Mouse (Mus musculus): ENCODE data around the gene Fcrlb. TPM values are rescaled to one million over a fixed set of nuclear protein-coding genes. Genes with fewer than 3 reads are reported as not detected.

The Fcrlb gene
- total RNA-seq, 2 experiments from 2014 or later: not detected

GRCm38 (mm10) chr1:170900799-170901467 is 11.8 kb downstream of the Fcrlb start:
- TF ChIP-seq CTCF (IDR thresholded peaks at IDR 0.05): peak; percentile 76
- H3K27ac ChIP-seq: no peak overlapping the region
- intact Hi-C loops (cut with DNase I): loop anchor here (2.0 kb wide), 1 partner anchor 96 kb away; no protein-coding TSS in a partner anchor
- no peak for DNase-seq
- peak overlapping the region; percentile 56 for H3K4me3 ChIP-seq

- intact Hi-C loops (cut with DNase I): no loop called here
- TF ChIP-seq CTCF (IDR thresholded peaks at IDR 0.05): no peak
- H3K27ac ChIP-seq: no peak overlapping the region
Observed at GRCm38 (mm10) chr1:170898413-170899075, 14.2 kb downstream of the Fcrlb start.

GRCm38 (mm10) chr1:170896651-170897281 is 16.0 kb downstream of the Fcrlb start:
- TF ChIP-seq CTCF (IDR thresholded peaks at IDR 0.05): no peak
- no peak overlapping the region for H3K27ac ChIP-seq
- intact Hi-C loops (cut with DNase I): no loop called here

More at GRCm38 (mm10) chr1:170898413-170899075, 14.2 kb downstream of the Fcrlb start:
- no peak for DNase-seq
- H3K4me3 ChIP-seq: no peak overlapping the region

GRCm38 (mm10) chr1:170894603-170895602 is 17.8 kb downstream of the Fcrlb start:
- Histone ChIP-seq H3K27ac (no peak overlapping the region), H3K4me3 (no peak overlapping the region)
- DNase-seq: no peak
- TF ChIP-seq CTCF (IDR thresholded peaks at IDR 0.05): peak; percentile 73
- intact Hi-C loops (cut with DNase I): no loop called here

More at GRCm38 (mm10) chr1:170896651-170897281, 16.0 kb downstream of the Fcrlb start:
- no peak overlapping the region for H3K4me3 ChIP-seq
- DNase-seq: no peak

GRCm38 (mm10) chr1:170892279-170892678 is 20.5 kb downstream of the Fcrlb start:
- intact Hi-C loops (cut with DNase I): no loop called here
- TF ChIP-seq CTCF (IDR thresholded peaks at IDR 0.05): no peak

GRCm38 (mm10) chr1:170891646-170892045 is 21.1 kb downstream of the Fcrlb start:
- no peak for DNase-seq
- intact Hi-C loops (cut with DNase I): no loop called here
- TF ChIP-seq CTCF (IDR thresholded peaks at IDR 0.05): no peak
- no peak overlapping the region for H3K4me3 ChIP-seq
- H3K27ac ChIP-seq: no peak overlapping the region

More at GRCm38 (mm10) chr1:170892279-170892678, 20.5 kb downstream of the Fcrlb start:
- Histone ChIP-seq H3K27ac (no peak overlapping the region), H3K4me3 (no peak overlapping the region)
- no peak for DNase-seq

GRCm38 (mm10) chr1:170889310-170889709 is 23.4 kb downstream of the Fcrlb start:
- intact Hi-C loops (cut with DNase I): no loop called here
- no peak overlapping the region for H3K27ac ChIP-seq
- H3K4me3 ChIP-seq: no peak overlapping the region
- TF ChIP-seq CTCF (IDR thresholded peaks at IDR 0.05): no peak
- no peak for DNase-seq

GRCm38 (mm10) chr1:170886044-170886458 is 26.7 kb downstream of the Fcrlb start:
- no peak for DNase-seq
- Histone ChIP-seq H3K4me3 (no peak overlapping the region), H3K27ac (no peak overlapping the region)
- intact Hi-C loops (cut with DNase I): no loop called here
- TF ChIP-seq CTCF (IDR thresholded peaks at IDR 0.05): no peak

GRCm38 (mm10) chr1:170884978-170885561 is 27.7 kb downstream of the Fcrlb start, which contains the start of the genes Gm26620 and Dusp12:
Gene Gm26620, plus strand, starts transcription at chr1:170885065.
Gene Dusp12, minus strand, starts transcription at chr1:170885540.
- peak within 1 kb of the TSS; percentile 92 for H3K27ac ChIP-seq
- peak; percentile 71 for TF ChIP-seq CTCF (IDR thresholded peaks at IDR 0.05)
- H3K4me3 ChIP-seq: peak within 1 kb of the TSS; percentile 92
- intact Hi-C loops (cut with DNase I): no loop called here
- peak; percentile 90 for DNase-seq

GRCm38 (mm10) chr1:170884390-170884789 is 28.4 kb downstream of the Fcrlb start:
- Histone ChIP-seq H3K4me3 (peak overlapping the region; percentile 92), H3K27ac (peak overlapping the region; percentile 92; the same call in 1 of the 2 replicates)
- TF ChIP-seq CTCF (IDR thresholded peaks at IDR 0.05): no peak
- no peak for DNase-seq
- intact Hi-C loops (cut with DNase I): no loop called here

- no peak for DNase-seq
- no peak for TF ChIP-seq CTCF (IDR thresholded peaks at IDR 0.05)
- no peak overlapping the region for H3K27ac ChIP-seq
- intact Hi-C loops (cut with DNase I): no loop called here
- H3K4me3 ChIP-seq: no peak overlapping the region
Observed at GRCm38 (mm10) chr1:170882915-170883485, 29.7 kb downstream of the Fcrlb start.
